Mouse (Mus musculus) myocyte (in vitro differentiated cells): ENCODE results near the gene Fam214a. TPM values are rescaled to one million over a fixed set of nuclear protein-coding genes. Genes with fewer than 3 reads are reported as not detected.

Experiments
- H3K27me3 ChIP-seq: one replicate; pipeline ENCODE4 v1.6.1; 2011; ENCODE audit not compliant: control insufficient read depth, insufficient read depth, insufficient read length
- H3K36me3 ChIP-seq: one replicate; pipeline ENCODE4 v1.6.1; 2011; ENCODE audit not compliant: control insufficient read depth, insufficient read depth
- H3K4me2 ChIP-seq: one replicate; pipeline ENCODE4 v1.6.1; 2011; ENCODE audit warnings: low read depth, control low read depth
- H3K4me3 ChIP-seq: one replicate; pipeline ENCODE4 v1.5.1; 2011; ENCODE audit warnings: mild to moderate bottlenecking, control low read depth, moderate library complexity
- H3K79me2 ChIP-seq: one replicate; pipeline ENCODE4 v1.6.1; 2011; ENCODE audit not compliant: control insufficient read depth, insufficient read depth
- H3ac ChIP-seq: one replicate; pipeline ENCODE4 v1.6.1; 2011; ENCODE audit not compliant: control insufficient read depth, insufficient read length
- CEBPB ChIP-seq: IDR thresholded peaks from 2 replicates; pipeline ENCODE4 v1.6.1; 2011; ENCODE audit warnings: mild to moderate bottlenecking, moderate library complexity; ENCODE audit not compliant: poor library complexity, insufficient read depth, severe bottlenecking
- E2F4 ChIP-seq: IDR thresholded peaks from one replicate; pipeline ENCODE4 v1.6.1; 2011; ENCODE audit warnings: mild to moderate bottlenecking, control low read depth, moderate library complexity; ENCODE audit not compliant: insufficient read depth
- MAX ChIP-seq: IDR thresholded peaks from one replicate; pipeline ENCODE4 v1.6.1; 2011; ENCODE audit warnings: low read depth, mild to moderate bottlenecking, control low read depth
- MYOD1 ChIP-seq, 3 experiments: IDR thresholded peaks; one replicate each; pipeline ENCODE4 v1.6.1; 2011; ENCODE audit warnings: control low read depth in 2 of 3, low read depth in 2 of 3, mild to moderate bottlenecking in 2 of 3, moderate library complexity in 1 of 3; ENCODE audit not compliant: insufficient read length in 2 of 3, control insufficient read depth in 1 of 3
- MYOG ChIP-seq, 3 experiments: IDR thresholded peaks; one replicate each; pipeline ENCODE4 v1.6.1; 2011; ENCODE audit warnings: control low read depth in 2 of 3, low read depth in 2 of 3, mild to moderate bottlenecking in 2 of 3; ENCODE audit not compliant: insufficient read length in 2 of 3, control insufficient read depth in 1 of 3, insufficient read depth in 1 of 3
- POLR2A ChIP-seq: IDR thresholded peaks from one replicate; pipeline ENCODE4 v1.6.1; 2011; ENCODE audit warnings: low read depth, mild to moderate bottlenecking, control low read depth, moderate library complexity; ENCODE audit not compliant: insufficient read length
- POLR2AphosphoS2 ChIP-seq: IDR thresholded peaks from one replicate; pipeline ENCODE4 v1.6.1; 2011; ENCODE audit warnings: low read depth, control low read depth; ENCODE audit not compliant: insufficient read length
- REST ChIP-seq: IDR thresholded peaks from one replicate; pipeline ENCODE4 v1.6.1; 2011; ENCODE audit warnings: mild to moderate bottlenecking, control low read depth, moderate library complexity; ENCODE audit not compliant: insufficient read depth, insufficient read length
- SRF ChIP-seq: IDR thresholded peaks from one replicate; pipeline ENCODE4 v1.6.1; 2011; ENCODE audit warnings: low read depth; ENCODE audit not compliant: control insufficient read depth, insufficient read length
- TCF12 ChIP-seq: IDR thresholded peaks from one replicate; pipeline ENCODE4 v1.6.1; 2011; ENCODE audit warnings: mild to moderate bottlenecking, control low read depth; ENCODE audit not compliant: poor library complexity, insufficient read depth, severe bottlenecking
- TCF3 ChIP-seq: IDR thresholded peaks from one replicate; pipeline ENCODE4 v1.6.1; 2011; ENCODE audit warnings: low read depth, control low read depth; ENCODE audit not compliant: insufficient read length
- USF1 ChIP-seq: IDR thresholded peaks from one replicate; pipeline ENCODE4 v1.6.1; 2011; ENCODE audit warnings: low read depth, mild to moderate bottlenecking, control low read depth, moderate library complexity
- polyA plus RNA-seq: library from polyadenylated mRNA; unstranded; fragments of >200 nt; fragmentation: generic; extraction: Trizol; gene quantifications from one replicate; pipeline ENCODE4 v1.2.1, GENCODE M21; 2012; ENCODE audit warnings: missing spikeins

Gene Fam214a
- polyA plus RNA-seq, 1 experiment: 2.6 TPM

DNA sequence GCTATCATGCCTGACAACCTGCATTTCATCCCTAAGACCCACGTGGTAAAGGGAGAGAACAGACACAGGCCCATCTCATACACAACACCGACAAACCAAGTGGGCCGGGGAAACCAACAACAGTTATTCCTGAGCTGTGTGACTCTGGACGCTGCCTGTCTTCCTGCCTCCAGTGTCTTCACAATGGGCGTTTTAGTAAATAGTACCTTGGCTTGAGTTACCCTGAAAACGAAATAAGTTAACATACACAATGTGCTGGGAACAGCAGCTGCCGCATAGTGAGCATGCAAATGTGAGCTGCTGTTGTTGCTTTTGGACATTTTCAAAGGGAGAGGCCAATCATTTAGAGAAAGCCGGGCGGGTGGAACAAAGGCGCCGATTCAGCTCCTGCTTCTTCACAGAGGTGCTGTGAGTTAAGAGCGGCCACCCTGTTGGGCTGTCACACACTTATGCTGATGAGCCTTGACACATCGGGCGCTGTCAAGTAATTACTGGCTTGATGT is 8.4 kb downstream of the Fam214a start:
- no peak overlapping the region for H3K4me2 ChIP-seq
- no peaks in the 10 kb centered on the region for H3K36me3 ChIP-seq
- TF ChIP-seq MAX (no peak), CEBPB (no peak), E2F4 (no peak), MYOD1 (IDR thresholded peaks at IDR 0.05; ENCODE audit: control insufficient read depth in 1 of 3, insufficient read length in 2 of 3, low read depth in 2 of 3) (no peak), TCF3 (no peak), POLR2A (no peak), POLR2AphosphoS2 (no peak), REST (no peak), USF1 (no peak), TCF12 (no peak), MYOG (IDR thresholded peaks at IDR 0.05; ENCODE audit: control insufficient read depth in 1 of 3, insufficient read depth in 1 of 3, insufficient read length in 2 of 3, low read depth in 2 of 3) (no peak), SRF (no peak)
- no peak overlapping the region for H3K4me3 ChIP-seq
- no peaks in the 10 kb centered on the region for H3K27me3 ChIP-seq
- H3K79me2 ChIP-seq: no peaks in the 10 kb centered on the region
- no peak overlapping the region for H3ac ChIP-seq

DNA sequence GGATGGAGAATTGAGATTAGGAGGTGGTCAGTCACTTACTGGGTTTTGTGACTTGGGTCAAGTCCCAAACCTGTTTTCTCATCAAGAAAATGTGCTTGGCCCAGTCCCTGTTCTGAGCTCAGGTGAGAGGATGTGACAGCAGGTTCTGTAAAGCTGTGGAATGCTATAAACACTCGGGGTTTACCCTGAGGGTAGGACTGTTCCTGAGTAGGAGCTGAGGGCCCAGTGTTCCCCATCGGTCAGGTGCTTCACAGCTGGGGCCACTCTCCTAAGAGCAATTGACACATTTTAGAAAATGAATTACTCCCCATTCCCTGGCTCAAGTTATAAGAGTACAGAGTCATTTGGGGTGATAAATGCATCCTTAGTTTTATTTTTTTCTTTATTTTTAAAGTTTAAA is 11.3 kb downstream of the Fam214a start:
- TF ChIP-seq POLR2A: no peak
- no peak overlapping the region for H3K4me3 ChIP-seq

DNA sequence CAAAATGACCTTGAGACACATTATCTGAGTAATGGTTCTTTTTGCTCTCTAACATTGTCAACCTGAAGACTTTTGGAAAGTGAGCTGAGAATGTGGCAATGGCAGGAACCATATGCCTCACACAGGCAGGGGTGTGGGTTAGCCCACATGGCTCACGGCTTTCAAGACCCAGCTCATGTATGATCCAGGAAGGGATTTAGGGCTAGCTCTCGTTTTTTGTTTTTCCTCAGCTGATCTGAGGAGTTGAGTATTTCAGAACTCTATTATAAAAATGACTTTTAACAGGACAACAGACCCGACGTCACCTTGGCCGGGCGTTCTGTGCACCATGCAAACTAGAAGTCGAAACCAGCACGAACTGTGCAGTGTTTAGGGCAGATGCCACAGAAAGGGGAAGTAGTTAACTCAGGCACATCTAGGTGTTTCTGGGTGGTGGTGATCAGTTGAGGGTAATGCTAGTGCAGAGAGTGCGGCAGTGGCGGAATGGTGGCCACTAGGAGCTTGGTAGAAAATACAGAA is 12.2 kb downstream of the Fam214a start:
- H3K27me3 ChIP-seq: no peaks in the 10 kb centered on the region
- TF ChIP-seq CEBPB: no peak
- TF ChIP-seq REST: no peak
- no peak for TF ChIP-seq E2F4
- TF ChIP-seq USF1: no peak
- TF ChIP-seq MYOG (IDR thresholded peaks at IDR 0.05; ENCODE audit: control insufficient read depth in 1 of 3, insufficient read depth in 1 of 3, insufficient read length in 2 of 3, low read depth in 2 of 3): no peak
- TF ChIP-seq POLR2A: no peak
- TF ChIP-seq MAX: no peak
- no peak for TF ChIP-seq SRF
- TF ChIP-seq MYOD1 (IDR thresholded peaks at IDR 0.05; ENCODE audit: control insufficient read depth in 1 of 3, insufficient read length in 2 of 3, low read depth in 2 of 3): no peak
- TF ChIP-seq POLR2AphosphoS2: no peak
- no peak for TF ChIP-seq TCF3
- no peak for TF ChIP-seq TCF12
- H3K79me2 ChIP-seq: no peaks in the 10 kb centered on the region
- H3K36me3 ChIP-seq: no peaks in the 10 kb centered on the region
- no peak overlapping the region for H3ac ChIP-seq
- no peak overlapping the region for H3K4me3 ChIP-seq
- no peak overlapping the region for H3K4me2 ChIP-seq

More for the DNA sequence above, 11.3 kb downstream of the Fam214a start:
- Histone ChIP-seq H3K36me3 (no peaks in the 10 kb centered on the region), H3K27me3 (no peaks in the 10 kb centered on the region), H3K79me2 (no peaks in the 10 kb centered on the region), H3ac (no peak overlapping the region), H3K4me2 (no peak overlapping the region)

DNA sequence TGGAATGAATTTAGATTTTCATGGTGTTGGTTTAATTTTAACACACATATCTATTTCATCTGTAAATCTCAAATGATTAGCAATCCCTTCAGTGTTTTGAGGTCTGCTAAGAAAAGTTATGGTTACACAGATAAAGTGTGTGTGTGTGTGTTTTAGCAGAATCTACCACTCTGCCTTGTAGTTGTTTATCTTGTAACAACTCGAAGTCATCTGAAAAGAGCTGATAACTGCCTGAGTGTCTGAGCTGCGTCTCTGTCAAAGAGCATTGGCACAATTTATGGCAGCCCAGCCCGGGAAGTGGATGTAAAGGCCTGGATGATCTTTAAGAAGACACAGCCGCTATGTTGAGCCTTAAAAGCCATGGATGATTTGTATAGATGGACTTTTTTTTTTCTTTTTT is 13.5 kb downstream of the Fam214a start:
- H3K4me2 ChIP-seq: no peak overlapping the region
- no peak overlapping the region for H3ac ChIP-seq
- H3K27me3 ChIP-seq: no peaks in the 10 kb centered on the region
- no peak overlapping the region for H3K4me3 ChIP-seq
- H3K36me3 ChIP-seq: no peaks in the 10 kb centered on the region
- TF ChIP-seq E2F4 (no peak), TCF12 (no peak), POLR2AphosphoS2 (no peak), MYOG (IDR thresholded peaks at IDR 0.05; ENCODE audit: control insufficient read depth in 1 of 3, insufficient read depth in 1 of 3, insufficient read length in 2 of 3, low read depth in 2 of 3) (no peak), CEBPB (no peak), MYOD1 (IDR thresholded peaks at IDR 0.05; ENCODE audit: control insufficient read depth in 1 of 3, insufficient read length in 2 of 3, low read depth in 2 of 3) (no peak), MAX (no peak), SRF (no peak), TCF3 (no peak), POLR2A (no peak)
- H3K79me2 ChIP-seq: no peaks in the 10 kb centered on the region

DNA sequence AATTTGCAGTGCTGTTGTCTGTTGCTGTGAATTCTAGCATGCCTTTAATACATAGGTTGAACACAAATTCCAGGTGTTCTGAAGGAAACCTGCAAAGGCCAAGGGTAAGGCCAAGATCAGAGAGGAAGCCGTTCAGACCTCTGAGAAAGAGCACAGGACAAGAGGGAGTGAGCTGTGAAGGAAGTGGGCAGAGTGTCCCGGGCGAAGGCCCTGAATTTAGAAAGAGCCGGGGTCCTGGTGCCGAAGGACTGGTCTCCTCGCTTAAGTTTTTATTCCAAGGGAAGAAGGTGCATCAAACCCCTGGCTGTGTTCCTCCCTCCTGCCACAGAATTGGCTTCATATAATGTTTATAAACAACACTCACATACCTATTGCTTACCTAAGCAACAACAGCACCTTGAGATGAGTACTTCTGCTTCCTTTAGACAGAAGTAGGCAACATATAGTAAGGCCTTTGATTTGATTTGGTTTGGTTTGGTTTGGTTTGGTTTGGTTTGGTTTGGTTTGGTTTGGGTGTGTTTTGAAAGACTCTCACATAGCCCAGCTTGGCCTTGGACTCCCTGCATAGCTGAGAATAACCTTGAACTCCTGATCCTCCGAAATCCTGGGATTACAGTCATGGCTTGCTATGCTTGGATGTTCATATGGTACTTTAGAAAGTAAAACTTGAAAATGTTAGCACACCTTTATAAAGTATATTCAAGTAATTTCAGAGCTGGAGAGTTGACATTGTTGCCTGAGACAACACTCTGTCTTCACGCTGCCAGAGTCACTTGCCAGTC is 16.2 kb downstream of the Fam214a start:
- Histone ChIP-seq H3K4me2 (no peak overlapping the region), H3K4me3 (no peak overlapping the region), H3K36me3 (no peaks in the 10 kb centered on the region), H3ac (no peak overlapping the region), H3K79me2 (no peaks in the 10 kb centered on the region), H3K27me3 (no peaks in the 10 kb centered on the region)
- TF ChIP-seq REST: no peak
- no peak for TF ChIP-seq MYOG (IDR thresholded peaks at IDR 0.05; ENCODE audit: control insufficient read depth in 1 of 3, insufficient read depth in 1 of 3, insufficient read length in 2 of 3, low read depth in 2 of 3)
- TF ChIP-seq USF1: no peak
- no peak for TF ChIP-seq POLR2A
- TF ChIP-seq SRF: no peak
- TF ChIP-seq CEBPB: no peak
- TF ChIP-seq MAX: no peak
- TF ChIP-seq TCF12: no peak
- no peak for TF ChIP-seq POLR2AphosphoS2
- no peak for TF ChIP-seq TCF3
- TF ChIP-seq MYOD1 (IDR thresholded peaks at IDR 0.05; ENCODE audit: control insufficient read depth in 1 of 3, insufficient read length in 2 of 3, low read depth in 2 of 3): no peak
- TF ChIP-seq E2F4: no peak
